Mouse (Mus musculus): ENCODE results near the gene Tmem114.

DNA sequence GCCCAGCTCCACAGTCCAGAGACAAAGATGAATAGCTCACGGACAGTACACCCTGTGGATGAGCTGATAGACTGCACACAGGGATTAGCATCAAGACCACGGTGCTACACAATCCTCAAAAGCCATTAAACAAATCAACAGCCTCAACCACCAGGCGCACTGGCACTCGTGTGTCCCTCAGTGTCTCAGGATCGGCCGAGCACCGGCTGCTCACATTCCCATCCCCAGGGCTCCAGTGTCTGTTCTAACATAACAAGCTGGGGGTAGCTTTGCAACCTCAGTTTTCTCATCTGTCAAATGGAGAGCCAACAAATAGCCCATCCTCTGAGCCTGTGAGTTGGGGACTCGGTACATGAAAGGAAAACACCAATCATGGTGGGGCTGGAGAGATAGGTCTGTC is 11.5 kb downstream of the Tmem114 start:
- no peak for TF ChIP-seq POLR2A (IDR thresholded peaks at IDR 0.05; ENCODE audit: low read depth, low read length)
- no peak for TF ChIP-seq CTCF (conservative IDR thresholded peaks at IDR 0.05; ENCODE audit: insufficient read depth, insufficient read length, low read depth, low read length)

All from kidney, adult 2 months (tissue).